Mouse (Mus musculus): ENCODE data around the gene Wdhd1.

Gene Wdhd1

DNA sequence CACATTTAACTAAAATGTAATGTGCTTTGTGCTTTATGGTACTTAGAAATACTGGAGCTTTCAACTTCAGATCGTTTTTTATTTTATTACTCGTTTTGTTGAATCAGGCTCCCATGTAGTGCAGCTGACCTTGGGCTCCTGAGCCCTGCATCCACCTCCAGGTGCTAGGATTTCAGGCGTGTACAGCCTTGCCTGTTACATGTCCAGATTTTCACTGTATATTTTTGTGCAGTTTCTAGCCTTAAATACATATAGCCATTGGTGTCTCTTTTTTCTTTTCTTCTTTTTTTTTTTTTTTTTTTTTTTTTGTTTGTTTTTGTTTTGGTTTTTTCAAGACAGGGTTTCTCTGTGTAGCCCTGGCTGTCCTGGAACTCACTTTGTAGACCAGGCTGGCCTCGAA, 4.9 kb upstream of the Wdhd1 start:
- no peak for DNase-seq (ENCODE audit: low spot score in 2 of 2)

DNA sequence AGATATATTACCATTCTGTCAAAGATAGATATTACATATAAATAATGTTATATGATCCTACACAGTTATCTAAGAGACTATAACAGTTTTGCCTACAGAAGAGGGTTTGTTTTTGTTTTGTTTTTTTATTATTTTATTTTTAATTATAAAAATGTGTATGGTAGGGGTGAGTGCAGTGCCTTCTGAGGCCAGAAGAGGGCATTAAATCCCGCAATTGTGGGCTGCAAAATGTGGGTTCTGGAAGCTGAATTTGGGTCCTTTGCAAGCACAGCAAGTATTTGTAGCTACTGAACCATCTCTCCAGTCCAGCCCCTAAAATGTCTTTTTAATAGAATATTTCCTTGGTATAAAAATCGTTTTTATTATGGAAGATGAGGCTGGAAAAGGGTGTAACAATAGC, 2.4 kb upstream of the Wdhd1 start:
- no peak for DNase-seq (ENCODE audit: low spot score in 2 of 2)

DNA sequence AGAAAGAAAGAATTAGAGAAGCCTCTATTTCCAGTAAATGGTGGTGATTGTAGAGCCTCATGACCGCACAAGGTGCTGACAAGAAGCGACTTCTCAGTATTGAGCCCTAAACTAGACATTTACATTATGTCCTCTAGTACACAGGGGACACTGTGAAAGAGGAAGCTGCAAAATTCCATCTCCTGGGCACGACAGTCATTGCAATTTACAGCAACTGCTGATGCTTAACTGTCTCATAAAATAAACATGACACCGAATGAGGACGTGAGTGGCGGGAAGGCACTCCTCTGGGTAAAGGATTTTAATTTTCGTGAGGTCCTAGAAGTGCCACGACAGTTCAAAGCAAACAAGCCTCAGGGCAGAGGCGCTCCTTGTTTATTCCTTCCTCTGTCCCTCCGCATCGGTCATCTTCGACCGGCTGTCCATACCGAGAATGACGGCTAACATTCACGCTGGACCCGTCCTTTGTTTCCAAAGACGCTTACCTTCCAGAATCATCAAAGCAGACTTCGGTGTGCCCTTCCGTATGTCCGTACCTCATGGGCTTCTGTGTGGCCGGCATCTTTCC, 537 bp downstream of the Wdhd1 start:
- DNase-seq (ENCODE audit: low spot score in 2 of 2): no peak

DNA sequence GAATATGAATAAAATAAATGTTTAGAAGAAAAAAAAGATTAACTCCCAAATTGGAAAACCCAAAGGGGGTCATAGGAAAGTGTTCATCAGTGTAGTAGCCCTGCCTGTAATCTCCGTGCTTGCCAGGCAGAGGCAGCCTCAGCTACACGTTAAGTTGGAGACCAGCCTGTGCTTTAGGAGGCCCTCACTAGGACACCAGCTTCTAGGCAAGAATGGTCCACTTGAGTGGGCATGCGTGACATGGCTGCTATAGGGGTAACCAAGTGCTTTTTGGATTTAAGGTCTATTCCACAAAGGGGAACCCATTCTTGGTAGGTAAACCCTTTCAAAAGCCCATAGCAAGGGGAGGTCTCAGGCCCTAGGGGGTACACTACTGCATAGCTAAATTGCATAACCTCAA, 1.2 kb downstream of the Wdhd1 start:
- DNase-seq (ENCODE audit: low spot score in 2 of 2): no peak

DNA sequence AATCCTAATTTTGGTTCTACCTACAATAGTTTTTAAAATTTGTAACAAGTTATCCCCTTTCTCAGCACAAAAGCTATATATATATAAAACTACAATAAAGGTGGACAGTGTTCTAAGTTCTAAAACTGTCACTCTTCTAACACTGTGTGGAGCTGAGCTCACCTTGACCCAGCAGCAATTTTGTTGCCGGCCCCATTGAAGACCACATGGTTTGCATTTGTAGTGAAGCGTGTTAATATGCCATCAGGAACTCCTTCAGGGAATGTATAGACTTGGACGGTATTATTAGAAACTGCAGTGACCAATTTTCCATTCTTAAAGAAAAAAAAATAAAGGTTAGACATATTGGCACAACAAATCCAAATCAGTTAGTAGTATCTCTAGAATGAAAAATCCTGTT, 2.9 kb downstream of the Wdhd1 start:
- no peak for DNase-seq (ENCODE audit: low spot score in 2 of 2)

DNA sequence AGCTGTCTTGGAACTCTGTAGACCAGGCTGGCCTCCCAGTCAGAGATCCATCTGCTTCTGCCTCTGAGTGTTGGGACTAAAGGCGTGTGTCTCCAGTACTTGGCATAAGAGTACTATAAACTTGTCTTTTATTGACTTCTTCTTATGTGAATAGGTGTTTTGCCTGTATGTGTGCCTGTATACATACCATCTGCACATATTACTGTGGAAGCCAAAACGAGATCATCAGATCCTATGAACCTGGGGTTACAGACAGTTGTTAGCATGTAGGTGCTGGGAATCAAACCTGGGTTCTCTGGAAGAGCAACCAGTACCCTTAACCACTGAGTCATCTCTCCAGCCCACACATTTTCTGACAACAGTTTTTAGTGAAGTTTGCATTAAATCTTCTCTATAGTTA, 7.0 kb downstream of the Wdhd1 start:
- DNase-seq (ENCODE audit: low spot score in 2 of 2): no peak

DNA sequence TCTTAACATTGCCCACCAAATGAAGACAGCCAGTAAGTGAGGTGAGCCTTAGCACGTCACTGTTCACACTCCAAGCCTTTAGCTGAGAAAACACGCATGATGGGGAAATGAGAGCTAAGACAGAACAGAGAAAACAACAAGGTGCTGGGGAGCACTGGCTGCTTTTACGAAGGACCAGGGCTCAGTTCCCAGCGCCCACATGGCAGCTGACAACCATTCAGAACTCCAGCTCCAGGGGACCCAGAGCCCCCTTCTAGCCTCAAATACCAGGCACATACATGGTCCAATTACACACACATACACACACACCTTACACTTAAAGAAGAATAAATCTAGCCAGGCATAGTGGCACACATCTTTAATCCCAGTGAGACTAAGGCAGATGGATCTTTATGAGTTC, 7.6 kb downstream of the Wdhd1 start:
- DNase-seq (ENCODE audit: low spot score in 2 of 2): no peak

DNA sequence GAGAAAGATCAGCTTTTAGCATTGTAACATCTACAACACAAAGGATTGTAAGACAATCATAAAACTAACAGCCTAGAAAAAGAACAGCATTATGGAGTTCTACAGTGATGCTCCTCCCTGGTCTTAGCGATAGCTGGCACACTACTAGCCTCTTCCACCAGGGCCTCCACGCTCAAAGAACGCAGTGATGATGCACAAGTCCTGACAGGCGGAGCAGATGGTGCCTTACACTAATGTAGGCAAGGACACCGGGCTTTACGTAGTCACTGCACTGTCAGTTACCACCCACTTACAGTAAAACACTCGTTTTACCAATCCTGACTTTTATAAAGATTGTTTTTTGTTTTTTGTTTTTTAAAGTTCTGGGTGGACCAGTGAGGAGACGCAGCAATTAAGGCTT, 10.8 kb downstream of the Wdhd1 start:
- no peak for DNase-seq (ENCODE audit: low spot score in 2 of 2)

DNA sequence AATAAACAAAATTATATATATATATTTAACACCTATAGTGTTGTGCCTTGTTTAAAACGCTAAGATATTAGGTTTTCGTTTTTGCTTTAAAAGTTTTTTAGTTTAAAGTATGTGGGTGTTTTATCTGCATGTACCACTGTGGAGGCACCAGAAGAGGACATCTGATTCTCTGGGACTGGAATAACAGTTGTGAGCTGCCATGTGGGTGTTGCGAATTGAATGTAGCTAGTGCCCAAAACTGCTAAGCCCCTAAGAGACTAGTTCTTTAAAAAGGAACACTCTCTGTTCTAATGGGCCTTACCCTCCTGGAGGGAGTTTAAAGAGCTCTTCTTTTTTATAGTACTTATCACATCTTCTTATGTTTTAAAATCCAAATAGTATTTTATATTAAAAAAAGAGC, 11.8 kb downstream of the Wdhd1 start:
- no peak for DNase-seq (ENCODE audit: low spot score in 2 of 2)

DNA sequence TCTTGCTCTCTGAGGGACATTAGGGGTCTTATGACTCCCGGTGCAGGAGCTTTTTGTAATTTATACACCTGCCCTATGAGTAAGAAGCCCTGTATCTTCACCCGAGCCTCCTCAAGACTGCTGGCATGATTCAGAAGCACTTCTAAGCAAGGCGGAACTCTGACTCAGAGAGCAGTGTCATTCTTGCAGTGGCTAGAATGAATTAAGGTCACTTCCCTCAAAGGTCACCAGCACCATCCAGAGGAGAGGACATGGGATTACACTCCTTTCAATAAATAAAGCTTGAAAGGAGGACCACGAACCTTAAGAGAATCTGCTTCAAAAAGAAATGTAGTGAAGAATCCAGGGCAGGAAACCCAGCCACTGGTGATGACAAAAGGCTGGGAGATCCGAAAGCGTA, 26.8 kb downstream of the Wdhd1 start:
- no peak for DNase-seq (ENCODE audit: low spot score in 2 of 2)

DNA sequence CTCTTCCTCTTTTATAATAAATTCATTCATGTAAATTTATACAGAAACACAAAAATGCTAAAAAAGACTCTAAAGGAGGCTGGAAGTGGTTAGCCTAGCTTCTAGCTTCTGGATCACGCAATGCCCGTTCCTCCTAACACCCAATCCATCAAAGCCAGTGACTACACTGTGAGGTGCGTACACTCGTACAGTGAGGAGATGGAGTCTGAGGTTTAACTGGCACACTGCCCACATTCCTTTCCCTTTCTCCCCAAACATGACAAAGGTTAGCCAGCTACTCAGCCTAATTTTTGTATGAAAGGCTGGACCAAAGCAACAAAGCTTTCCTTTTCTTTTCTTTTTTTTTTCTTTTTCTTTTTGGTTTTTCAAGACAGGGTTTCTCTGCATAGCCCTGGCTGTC, 33.9 kb downstream of the Wdhd1 start:
- no peak for DNase-seq (ENCODE audit: low spot score in 2 of 2)

DNA sequence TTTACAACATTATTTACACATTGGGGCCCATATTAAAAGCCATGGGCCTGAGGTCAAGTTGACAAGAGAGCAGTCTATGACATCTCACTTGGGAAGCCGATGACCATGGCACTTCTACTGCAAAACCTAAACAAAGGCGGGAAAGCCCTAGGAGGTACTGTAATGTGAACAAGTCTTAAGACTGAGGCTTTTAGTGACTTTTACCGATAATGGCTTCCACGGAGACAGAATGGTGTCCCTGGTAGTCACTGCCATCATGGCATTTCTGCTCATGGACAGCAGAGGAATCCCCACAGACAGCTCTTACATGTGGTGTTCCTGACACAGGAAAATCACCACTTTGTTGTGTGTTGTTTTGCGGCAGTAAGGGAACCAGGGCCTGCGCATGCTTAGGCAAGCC, 35.6 kb downstream of the Wdhd1 start:
- DNase-seq (ENCODE audit: low spot score in 2 of 2): no peak

DNA sequence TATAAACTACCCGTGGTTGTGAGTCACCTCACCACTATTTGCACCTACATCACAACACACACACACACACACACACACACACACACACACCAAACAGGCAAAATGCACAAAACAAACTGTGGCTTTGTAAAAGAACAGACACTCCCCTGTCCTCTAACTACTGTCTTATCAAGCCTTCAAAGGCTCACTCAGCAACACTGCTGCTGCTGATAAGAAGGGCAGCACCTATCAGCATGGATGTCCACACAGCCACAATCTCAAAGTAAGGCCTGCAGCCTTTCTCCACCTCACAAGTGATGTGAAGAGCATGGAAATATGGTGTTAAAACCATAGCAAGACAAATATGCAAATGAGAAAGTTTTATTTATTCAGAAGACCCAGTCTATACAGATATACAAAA, 36.1 kb downstream of the Wdhd1 start:
- DNase-seq (ENCODE audit: low spot score in 2 of 2): no peak

DNA sequence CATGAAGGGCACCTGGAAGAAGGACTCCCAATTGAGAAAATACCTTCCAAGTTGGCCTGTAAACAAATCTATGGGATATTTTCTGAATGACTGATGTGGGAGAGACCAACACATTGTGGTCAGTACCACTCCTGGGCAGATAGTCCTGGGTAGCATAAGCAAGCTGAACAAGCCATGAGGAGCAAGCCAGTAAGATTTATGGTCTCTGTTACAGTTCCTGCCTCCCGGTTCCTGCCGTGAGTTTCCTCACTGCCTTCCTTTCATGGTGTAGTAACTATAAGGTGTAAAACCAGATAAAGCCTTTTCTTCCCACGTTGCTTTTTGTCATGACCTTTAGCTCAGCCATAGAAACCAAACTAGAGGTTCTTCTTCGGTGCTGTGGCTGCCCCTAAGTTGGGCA, 39.4 kb downstream of the Wdhd1 start:
- DNase-seq (ENCODE audit: low spot score in 2 of 2): no peak

DNA sequence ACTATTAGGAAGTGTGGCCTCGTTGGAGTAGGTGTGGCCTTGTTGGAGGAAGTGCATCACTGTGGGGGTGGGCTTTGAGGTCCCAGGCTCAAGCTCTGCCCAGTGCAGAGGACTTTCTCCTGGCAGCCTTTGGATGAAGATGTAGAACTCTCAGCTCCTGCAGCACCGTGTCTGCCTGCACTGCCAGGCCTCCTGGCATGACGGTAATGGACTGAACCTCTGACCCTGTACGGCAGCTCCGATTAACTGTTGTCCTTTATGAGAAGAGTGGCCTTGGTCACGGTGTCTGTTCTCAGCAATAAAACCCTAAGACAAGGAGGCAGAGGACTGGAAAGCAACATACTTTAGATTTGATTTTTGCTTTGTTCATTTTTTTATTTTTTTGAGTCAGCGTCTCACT, 40.2 kb downstream of the Wdhd1 start:
- no peak for DNase-seq (ENCODE audit: low spot score in 2 of 2)

DNA sequence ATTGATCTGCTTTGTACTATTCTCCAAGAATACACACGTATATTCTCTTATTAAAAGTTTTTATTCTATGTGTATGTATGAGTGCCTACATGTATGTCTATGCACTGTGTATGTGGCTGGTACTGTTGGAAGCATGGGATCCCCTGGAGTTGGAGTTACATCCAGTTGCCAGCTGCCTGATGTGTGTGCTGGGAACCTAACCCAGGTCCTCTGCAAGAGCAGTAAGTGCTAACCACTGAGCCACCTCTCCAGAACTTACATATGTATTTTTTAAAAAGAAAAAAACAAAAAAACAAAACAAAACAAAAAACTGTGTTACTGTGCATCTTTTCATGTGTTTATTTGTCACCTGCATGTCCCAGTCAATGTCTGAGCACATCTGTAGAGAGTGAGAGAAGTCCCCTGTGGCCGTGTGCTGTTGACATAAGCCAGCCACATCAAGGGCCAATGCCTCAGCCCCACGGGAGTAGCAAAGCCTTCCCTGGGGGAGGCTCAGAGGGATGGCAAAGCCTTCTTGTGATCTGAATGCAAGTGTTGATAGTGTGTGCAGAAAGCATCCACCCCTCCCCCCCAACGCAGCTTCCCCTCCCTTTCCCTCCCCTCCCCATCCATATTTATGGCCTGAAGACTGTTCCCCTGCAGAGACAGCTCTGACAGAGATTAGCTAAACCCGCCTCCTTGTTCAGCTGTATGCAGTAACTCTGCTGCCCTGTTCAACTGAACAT, 42.0 kb downstream of the Wdhd1 start:
- DNase-seq (ENCODE audit: low spot score in 2 of 2): no peak

DNA sequence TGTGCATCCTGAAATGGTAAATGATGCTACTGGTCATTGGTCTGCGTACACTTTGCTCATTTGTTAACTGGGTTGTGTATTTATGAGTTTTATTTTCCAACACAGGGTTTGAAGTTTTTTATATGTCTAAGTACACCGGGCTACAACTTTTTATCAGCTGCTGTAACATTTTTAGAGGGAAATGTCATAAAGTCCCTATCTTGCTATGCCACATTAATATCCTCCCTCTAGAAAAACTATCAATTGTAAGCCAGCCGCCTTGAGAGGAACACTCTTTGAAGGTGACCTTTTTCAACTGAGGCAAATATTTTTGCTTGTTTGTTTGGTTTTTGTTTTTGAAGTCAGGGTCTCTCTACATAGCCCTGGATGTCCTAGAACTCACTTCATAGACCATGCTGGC, 42.6 kb downstream of the Wdhd1 start:
- no peak for DNase-seq (ENCODE audit: low spot score in 2 of 2)

DNA sequence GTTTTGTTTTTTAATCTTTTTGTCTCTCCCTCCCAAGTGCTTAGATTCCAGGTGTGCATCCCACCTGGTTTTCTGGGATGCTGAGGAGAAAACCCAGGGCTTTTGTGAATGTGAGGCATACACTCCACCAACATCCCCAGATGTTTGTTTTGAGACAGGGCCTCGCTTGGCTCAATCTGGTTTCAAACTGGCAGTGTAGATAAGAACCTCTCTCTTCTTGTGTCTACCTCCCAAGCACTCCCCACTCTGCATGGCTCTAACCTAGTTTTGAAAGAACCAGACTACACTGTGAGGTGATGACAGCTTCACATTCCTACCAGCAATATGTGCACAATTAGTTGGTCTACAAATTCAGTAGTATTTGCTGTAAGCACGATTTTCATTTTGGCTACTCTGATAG, 43.1 kb downstream of the Wdhd1 start:
- no peak for DNase-seq (ENCODE audit: low spot score in 2 of 2)

DNA sequence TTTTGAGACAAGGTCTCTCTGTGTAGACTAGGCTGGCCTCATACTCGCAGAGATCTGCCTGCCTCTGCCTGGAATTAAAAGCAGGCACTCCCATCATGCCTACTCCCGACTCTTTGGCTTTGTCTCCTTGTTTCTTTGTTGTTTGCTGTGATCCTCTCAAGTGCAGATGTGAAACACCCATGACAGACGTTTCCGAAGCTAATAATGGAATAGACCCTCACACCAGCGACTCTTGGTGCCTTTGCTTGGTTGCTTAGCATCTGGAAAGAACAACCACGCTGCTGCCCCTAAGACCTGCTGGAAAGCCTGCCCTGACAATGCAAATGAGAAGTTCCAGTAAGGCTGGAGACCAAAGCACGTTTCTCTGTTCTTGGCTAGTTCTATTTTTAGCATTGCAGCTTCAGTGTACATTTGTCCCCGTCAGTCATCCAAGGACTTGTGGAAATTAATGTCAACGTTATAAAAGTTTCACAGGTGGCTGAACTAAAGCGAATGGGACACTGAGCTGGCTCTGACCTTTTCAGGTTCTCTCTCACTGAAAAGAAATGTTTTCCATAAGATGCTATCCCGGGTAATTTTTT, 46.8 kb downstream of the Wdhd1 start:
- no peak for DNase-seq (ENCODE audit: low spot score in 2 of 2)

DNA sequence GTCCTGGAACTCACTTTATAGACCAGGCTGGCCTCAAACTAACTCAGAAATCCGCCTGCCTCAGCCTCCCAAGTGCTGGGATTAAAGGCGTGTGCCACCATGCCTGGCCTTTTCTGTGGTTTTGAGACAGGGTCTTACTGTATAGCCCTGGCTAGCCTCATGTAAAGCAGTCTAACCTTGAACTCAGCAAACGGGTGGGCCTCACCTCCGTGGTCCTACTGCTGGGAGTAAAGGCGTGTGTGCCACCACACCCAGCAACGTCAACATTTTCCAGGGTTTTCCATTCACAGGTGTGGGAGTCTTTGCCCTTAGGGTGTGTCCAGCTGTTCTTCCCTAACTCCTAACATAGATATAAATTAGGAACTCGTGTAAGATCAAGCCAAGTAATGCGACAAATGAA, 50.7 kb downstream of the Wdhd1 start:
- no peak for DNase-seq (ENCODE audit: low spot score in 2 of 2)

DNA sequence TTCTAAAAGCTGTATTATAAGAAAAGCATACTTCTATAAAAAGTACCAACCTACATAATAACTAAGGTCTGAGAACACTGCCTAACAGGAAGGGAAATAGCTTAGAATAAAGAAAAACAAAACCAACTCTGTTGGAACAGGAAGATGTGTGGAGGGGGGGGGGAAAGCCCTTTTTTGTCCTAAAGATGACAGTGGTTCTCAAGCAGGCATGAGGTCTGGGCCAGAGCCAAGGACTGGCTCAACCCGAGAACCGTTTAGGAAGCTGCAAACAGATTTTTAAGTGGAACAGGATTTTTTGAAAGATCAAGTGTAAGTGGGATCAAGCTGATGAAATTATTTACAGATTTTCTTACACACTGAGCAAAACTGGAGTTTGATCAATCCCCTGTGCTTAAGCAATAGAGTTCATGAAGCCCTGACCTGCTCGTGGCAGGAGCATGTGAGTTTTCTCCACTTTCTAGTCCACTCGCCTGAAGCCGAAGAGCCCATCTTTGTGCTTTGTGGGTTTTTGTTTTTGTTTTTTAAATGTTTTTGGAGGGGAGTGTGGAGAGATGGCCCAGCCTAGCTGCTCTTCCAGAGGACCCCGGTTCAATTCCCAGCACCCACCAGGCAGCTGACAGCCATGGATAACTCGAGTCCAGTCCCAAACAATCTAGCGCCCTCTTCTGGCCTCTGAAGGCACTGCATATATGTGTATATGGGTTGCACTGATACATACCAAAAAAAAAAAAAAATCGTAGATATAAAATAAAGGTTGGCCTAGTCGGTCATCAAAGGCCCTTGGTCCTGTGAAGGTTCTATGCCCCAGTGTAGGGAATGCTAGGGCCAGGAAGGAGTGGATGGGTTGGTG, 52.0 kb downstream of the Wdhd1 start:
- no peak for DNase-seq (ENCODE audit: low spot score in 2 of 2)

DNA sequence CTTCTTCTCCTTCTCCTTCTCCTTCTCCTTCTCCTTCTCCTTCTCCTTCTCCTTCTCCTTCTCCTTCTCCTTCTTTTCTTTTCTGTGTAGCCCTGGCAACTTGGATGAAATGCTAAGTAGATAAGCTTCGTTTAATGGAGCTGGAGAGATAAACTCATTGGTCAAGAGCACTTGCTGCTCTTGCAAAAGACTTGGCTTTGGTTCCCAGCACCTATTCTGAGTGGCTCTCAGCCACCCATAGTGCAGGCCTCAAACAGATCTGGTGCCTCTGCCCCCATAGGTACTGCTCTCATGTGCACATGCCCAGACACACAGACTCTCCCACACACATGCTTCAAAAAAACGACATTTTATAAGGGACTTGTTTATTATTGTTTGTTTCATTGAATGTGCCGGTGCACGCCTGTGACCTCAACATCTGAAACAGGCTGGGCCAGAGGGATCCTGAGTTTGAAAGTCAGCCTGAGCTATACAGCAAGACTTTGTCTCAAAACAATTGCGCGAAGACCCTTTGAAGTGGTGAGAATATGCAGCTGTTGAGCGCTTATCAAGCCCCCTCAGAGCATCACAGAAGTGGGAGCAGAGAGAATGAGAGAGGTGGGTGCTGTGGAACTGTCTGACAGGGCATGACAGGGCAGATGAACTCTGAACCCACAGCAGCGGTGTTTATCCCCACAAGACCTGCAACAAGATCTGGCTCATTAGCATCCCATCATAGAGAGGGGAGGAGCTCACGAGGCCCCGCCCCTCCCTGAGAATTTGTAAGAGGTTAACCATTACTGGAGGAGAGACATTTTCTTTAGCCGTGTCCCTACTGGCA, 53.8 kb downstream of the Wdhd1 start:
- no peak for DNase-seq (ENCODE audit: low spot score in 2 of 2)

Data from urinary bladder, postnatal 4 days (tissue).